In the genomic region with DNA sequence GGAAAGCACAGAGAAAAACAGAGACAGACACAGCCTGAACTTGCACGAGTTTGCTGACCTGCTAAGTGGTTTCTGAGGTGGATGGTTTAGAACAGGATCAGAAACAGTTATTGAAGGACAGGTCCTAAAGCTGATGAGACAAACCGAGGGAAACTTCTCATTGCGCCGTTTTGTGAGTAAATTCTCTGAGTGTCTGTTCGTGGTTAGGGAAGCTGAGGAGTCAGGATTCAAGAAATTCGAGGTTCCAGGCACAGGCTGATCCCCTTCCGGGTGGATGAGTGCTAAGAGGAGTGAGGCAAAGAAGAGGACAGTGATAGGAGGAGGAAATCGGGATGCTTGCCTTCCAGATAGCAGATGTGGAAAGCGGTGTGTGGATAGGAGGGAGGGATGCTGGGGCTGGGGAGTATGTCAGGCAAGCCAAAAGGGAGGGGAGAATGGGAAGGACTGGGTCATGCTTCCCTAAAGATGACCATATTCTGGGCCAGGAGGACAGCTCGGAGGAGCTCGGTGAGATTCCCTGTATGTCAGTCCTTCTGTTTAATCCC, we compare ENCODE assay signal across 8 mouse cellular contexts. TPM values are rescaled to one million over a fixed set of nuclear protein-coding genes. Genes with fewer than 3 reads are reported as not detected.
DNase-seq lines count a peak whose midpoint lies in the region; ATAC-seq and TF ChIP-seq lines count a peak whose summit lies in the region.

No protein-coding gene starts in this region.

- peak overlapping the region; percentile 98 for H3K4me2 ChIP-seq in heart, embryonic 14.5 days (ENCODE audit: low read length)

- peak overlapping the region; percentile 65 to 73 for H3K4me3 ChIP-seq in heart, embryonic 14.5 days (ENCODE audit: control insufficient read depth in 1 of 2, insufficient read depth in 1 of 2, low read depth in 1 of 2, low read length in 2 of 2)
- H3K4me3 ChIP-seq in bone marrow, adult 2 months (replicated peaks; ENCODE audit: control insufficient read depth, low read depth, low read length), result peak overlapping the region; percentile 10
- H3K4me3 ChIP-seq in hindbrain, embryonic 10.5 days, result peak overlapping the region; percentile 63
- H3K4me3 ChIP-seq in midbrain, embryonic 10.5 days, result peak overlapping the region; percentile 54

- peak overlapping the region; percentile 45 for H3K9ac ChIP-seq in heart, embryonic 14.5 days (ENCODE audit: low read length)

- 25% methylated on average over 11 of the region's 11 CpGs for WGBS in heart, embryonic 14.5 days
- 42% methylated on average over 11 of the region's 11 CpGs for WGBS in bone marrow, adult 2 months
- 37% methylated on average over 11 of the region's 11 CpGs for WGBS in hindbrain, embryonic 10.5 days
- 38% methylated on average over 11 of the region's 11 CpGs for WGBS in midbrain, embryonic 10.5 days

- TF ChIP-seq CTCF in bone marrow, adult 2 months (IDR thresholded peaks at IDR 0.05; ENCODE audit: control insufficient read depth, insufficient read depth, low read length), result no peak

- H3K9me3 ChIP-seq in heart, embryonic 14.5 days (ENCODE audit: control insufficient read depth, low read length), result no peaks in the 10 kb centered on the region
- H3K9me3 ChIP-seq in hindbrain, embryonic 10.5 days, result no peaks in the 10 kb centered on the region
- no peaks in the 10 kb centered on the region for H3K9me3 ChIP-seq in midbrain, embryonic 10.5 days (replicated peaks)

- TF ChIP-seq POLR2A in bone marrow, adult 2 months (IDR thresholded peaks at IDR 0.05; ENCODE audit: borderline replicate concordance, control insufficient read depth, low read depth, low read length), result no peak

- ATAC-seq in heart, embryonic 14.5 days (ENCODE audit: insufficient number of reproducible peaks, insufficient read depth, low FRiP score, low read depth), result no peak

- no peaks in the 10 kb centered on the region; the same call in 1 of the 2 replicates for H3K36me3 ChIP-seq in heart, embryonic 14.5 days (ENCODE audit: control insufficient read depth, insufficient read depth, low read length)
- H3K36me3 ChIP-seq in hindbrain, embryonic 10.5 days, result no peaks in the 10 kb centered on the region
- H3K36me3 ChIP-seq in midbrain, embryonic 10.5 days, result no peaks in the 10 kb centered on the region

- no peak for DNase-seq in heart, adult 9 months (ENCODE audit: low spot score in 2 of 2)
- no peak for DNase-seq in hindbrain, embryonic 10.5 days (ENCODE audit: low spot score)
- DNase-seq in midbrain, embryonic 10.5 days (ENCODE audit: low spot score), result no peak
- DNase-seq in urinary bladder, adult 18-20 months (ENCODE audit: low spot score in 2 of 2), result no peak
- DNase-seq in spleen, postnatal 4 days (ENCODE audit: low spot score in 2 of 2), result no peak
- DNase-seq in frontal cortex, postnatal 25 days (ENCODE audit: low spot score in 2 of 2), result no peak

- peak overlapping the region; percentile 47 to 89 for H3K27ac ChIP-seq in heart, embryonic 14.5 days (replicated peaks in 1 of 2; ENCODE audit: control insufficient read depth in 1 of 2, insufficient read depth in 1 of 2, low read depth in 2 of 2, low read length in 2 of 2)
- no peak overlapping the region for H3K27ac ChIP-seq in bone marrow, adult 2 months (ENCODE audit: control insufficient read depth, insufficient read depth, low read depth, low read length, poor library complexity)
- 0 out of 2 replicates have a peak overlapping the region, but pooled peaks have one; percentile 69 for H3K27ac ChIP-seq in hindbrain, embryonic 10.5 days
- H3K27ac ChIP-seq in midbrain, embryonic 10.5 days (replicated peaks), result no peak overlapping the region

- no peaks in the 10 kb centered on the region for H3K27me3 ChIP-seq in heart, embryonic 14.5 days (ENCODE audit: control insufficient read depth, insufficient read depth, low read length)
- peaks cover 26% of the 10 kb centered on the region for H3K27me3 ChIP-seq in hindbrain, embryonic 10.5 days (ENCODE audit: insufficient read depth, poor library complexity, severe bottlenecking)
- peaks cover 32% of the 10 kb centered on the region for H3K27me3 ChIP-seq in midbrain, embryonic 10.5 days (ENCODE audit: low read depth, poor library complexity, severe bottlenecking)

- H3K4me1 ChIP-seq in heart, embryonic 14.5 days (ENCODE audit: control insufficient read depth in 2 of 2, insufficient read depth in 2 of 2, low read length in 2 of 2), result peaks cover 28 to 48% of the 10 kb centered on the region in 2 experiments
- H3K4me1 ChIP-seq in bone marrow, adult 2 months (ENCODE audit: control insufficient read depth, insufficient read depth, low read length), result peaks cover 2% of the 10 kb centered on the region; the same call in 1 of the 2 replicates
- H3K4me1 ChIP-seq in hindbrain, embryonic 10.5 days (replicated peaks), result peaks cover 49% of the 10 kb centered on the region
- peaks cover 32% of the 10 kb centered on the region for H3K4me1 ChIP-seq in midbrain, embryonic 10.5 days

RNA-seq across cellular contexts. Expression of a gene that starts 0.8 kb away (rescaled TPM):
- polyA plus RNA-seq in heart, embryonic 14.5 days (2014; fragmentation: Nextera tagmentation; extraction: Ambion mirVana), result 9.1 and 9.7 TPM in 2 replicates
- 2.3 and 5.3 TPM in 2 replicates for polyA plus RNA-seq in bone marrow, adult 2 months (2011; ENCODE audit: insufficient read depth, insufficient read length, low replicate concordance, missing spikeins)
- polyA plus RNA-seq in hindbrain, embryonic 10.5 days (2016; fragmentation: Nextera tagmentation; extraction: Ambion mirVana), result 2.0 and 2.9 TPM in 2 replicates
- polyA plus RNA-seq in midbrain, embryonic 10.5 days (2016; fragmentation: Nextera tagmentation; extraction: Ambion mirVana), result 1.8 and 2.2 TPM in 2 replicates

RNA-seq across cellular contexts. Expression of a gene that starts 12.6 kb away (rescaled TPM):
- polyA plus RNA-seq in heart, embryonic 14.5 days (2014; fragmentation: Nextera tagmentation; extraction: Ambion mirVana), result 85.8 and 86.9 TPM in 2 replicates
- polyA plus RNA-seq in bone marrow, adult 2 months (2011; ENCODE audit: insufficient read depth, insufficient read length, low replicate concordance, missing spikeins), result 31.1 and 60.8 TPM in 2 replicates
- 225 TPM in 2 replicates for polyA plus RNA-seq in hindbrain, embryonic 10.5 days (2016; fragmentation: Nextera tagmentation; extraction: Ambion mirVana)
- 242 and 245 TPM in 2 replicates for polyA plus RNA-seq in midbrain, embryonic 10.5 days (2016; fragmentation: Nextera tagmentation; extraction: Ambion mirVana)

RNA-seq across cellular contexts. Expression of a gene that starts 31.4 kb away (rescaled TPM):
- 1.1 and 1.8 TPM in 2 replicates for polyA plus RNA-seq in heart, embryonic 14.5 days (2014; fragmentation: Nextera tagmentation; extraction: Ambion mirVana)
- polyA plus RNA-seq in bone marrow, adult 2 months (2011; ENCODE audit: insufficient read depth, insufficient read length, low replicate concordance, missing spikeins), result 4.4 and 6.4 TPM in 2 replicates
- 9.9 and 11.3 TPM in 2 replicates for polyA plus RNA-seq in hindbrain, embryonic 10.5 days (2016; fragmentation: Nextera tagmentation; extraction: Ambion mirVana)
- 9.5 and 10.8 TPM in 2 replicates for polyA plus RNA-seq in midbrain, embryonic 10.5 days (2016; fragmentation: Nextera tagmentation; extraction: Ambion mirVana)

RNA-seq across cellular contexts. Expression of a gene that starts 38.6 kb away (rescaled TPM):
- 42.7 and 45.1 TPM in 2 replicates for polyA plus RNA-seq in heart, embryonic 14.5 days (2014; fragmentation: Nextera tagmentation; extraction: Ambion mirVana)
- polyA plus RNA-seq in bone marrow, adult 2 months (2011; ENCODE audit: insufficient read depth, insufficient read length, low replicate concordance, missing spikeins), result 41.9 and 79.8 TPM in 2 replicates
- 83.7 and 110 TPM in 2 replicates for polyA plus RNA-seq in hindbrain, embryonic 10.5 days (2016; fragmentation: Nextera tagmentation; extraction: Ambion mirVana)
- polyA plus RNA-seq in midbrain, embryonic 10.5 days (2016; fragmentation: Nextera tagmentation; extraction: Ambion mirVana), result 97.3 and 110 TPM in 2 replicates

RNA-seq across cellular contexts. Expression of a gene that starts 47.8 kb away (rescaled TPM):
- 1.7 and 2.8 TPM in 2 replicates for polyA plus RNA-seq in heart, embryonic 14.5 days (2014; fragmentation: Nextera tagmentation; extraction: Ambion mirVana)
- polyA plus RNA-seq in bone marrow, adult 2 months (2011; ENCODE audit: insufficient read depth, insufficient read length, low replicate concordance, missing spikeins), result 11.6 and 24.6 TPM in 2 replicates
- polyA plus RNA-seq in hindbrain, embryonic 10.5 days (2016; fragmentation: Nextera tagmentation; extraction: Ambion mirVana), result 2.8 TPM in 2 replicates
- polyA plus RNA-seq in midbrain, embryonic 10.5 days (2016; fragmentation: Nextera tagmentation; extraction: Ambion mirVana), result 2.3 and 2.6 TPM in 2 replicates

Comparison
In these comparisons a context has a peak if more than half of its experiments do, and no peak if none do; other contexts are left out.
1. H3K27ac ChIP-seq: peak in heart, embryonic 14.5 days (2 of 2) and hindbrain, embryonic 10.5 days (single experiment); none in bone marrow, adult 2 months (single experiment) and midbrain, embryonic 10.5 days (single experiment).
2. H3K4me3 ChIP-seq: peak in every context shown above with its lines; median percentile 69 in heart, embryonic 14.5 days; 63 in hindbrain, embryonic 10.5 days; 54 in midbrain, embryonic 10.5 days; 10 in bone marrow, adult 2 months.